Mouse (Mus musculus): ENCODE measurements at regions not wholly inside any gene's neighbourhood (a gene's known extent, or its start where the extent isn't known, plus 50 kb on each side); places are given as distances from the start of the nearest gene placed in this dataset.

DNA sequence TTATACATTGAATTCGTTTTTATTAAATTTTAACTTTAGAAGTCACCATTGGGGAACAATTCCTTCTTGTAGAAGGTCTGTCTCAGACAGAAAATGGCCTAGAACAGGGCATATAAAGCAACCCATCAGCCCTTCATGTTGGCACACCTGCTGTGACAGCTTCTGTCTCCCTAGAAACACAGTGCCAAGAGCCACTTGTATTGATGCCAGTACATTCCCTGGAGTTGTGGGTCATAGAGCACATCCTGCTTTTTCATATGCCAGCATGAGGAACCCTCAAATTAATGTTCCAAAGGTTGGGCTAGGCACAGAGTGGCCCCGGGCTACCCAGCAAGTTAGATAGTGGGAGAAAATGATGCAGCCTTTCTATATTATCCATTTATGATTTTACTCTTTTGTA is 496.0 kb upstream of the Slc10a2 start:
- DNase-seq: peak; percentile 9

DNA sequence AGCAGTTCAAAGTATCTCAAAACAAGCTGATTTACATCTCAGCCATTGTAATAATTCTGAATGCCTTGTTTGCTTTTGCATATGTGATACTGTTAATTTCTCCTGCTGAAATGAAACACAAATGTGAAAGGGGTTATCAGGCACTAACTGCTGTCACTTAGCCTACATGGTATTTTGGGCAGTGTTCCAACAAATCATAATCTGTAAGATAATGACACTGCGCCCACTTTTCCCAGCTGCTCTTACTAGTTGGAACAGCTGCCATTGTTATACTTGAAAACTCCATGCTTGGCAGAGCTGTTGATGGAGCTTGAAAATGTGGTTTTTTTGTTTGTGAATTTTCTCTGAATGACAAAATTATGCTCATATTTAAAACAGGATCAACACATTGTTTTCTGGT is 486.4 kb upstream of the Slc10a2 start:
- DNase-seq: peak; percentile 18

Measured in retina, postnatal 1 day (tissue).